Mouse (Mus musculus): ENCODE data around the gene Cacnb1.

- TF ChIP-seq EP300 (IDR thresholded peaks at IDR 0.05) (no peak), CTCF (IDR thresholded peaks at IDR 0.05) (no peak)
Measured at GRCm38 (mm10) chr11:97980531-97980966, 42.3 kb downstream of the Cacnb1 start.
